ENCODE assay signal across 9 mouse cellular contexts in the genomic region with DNA sequence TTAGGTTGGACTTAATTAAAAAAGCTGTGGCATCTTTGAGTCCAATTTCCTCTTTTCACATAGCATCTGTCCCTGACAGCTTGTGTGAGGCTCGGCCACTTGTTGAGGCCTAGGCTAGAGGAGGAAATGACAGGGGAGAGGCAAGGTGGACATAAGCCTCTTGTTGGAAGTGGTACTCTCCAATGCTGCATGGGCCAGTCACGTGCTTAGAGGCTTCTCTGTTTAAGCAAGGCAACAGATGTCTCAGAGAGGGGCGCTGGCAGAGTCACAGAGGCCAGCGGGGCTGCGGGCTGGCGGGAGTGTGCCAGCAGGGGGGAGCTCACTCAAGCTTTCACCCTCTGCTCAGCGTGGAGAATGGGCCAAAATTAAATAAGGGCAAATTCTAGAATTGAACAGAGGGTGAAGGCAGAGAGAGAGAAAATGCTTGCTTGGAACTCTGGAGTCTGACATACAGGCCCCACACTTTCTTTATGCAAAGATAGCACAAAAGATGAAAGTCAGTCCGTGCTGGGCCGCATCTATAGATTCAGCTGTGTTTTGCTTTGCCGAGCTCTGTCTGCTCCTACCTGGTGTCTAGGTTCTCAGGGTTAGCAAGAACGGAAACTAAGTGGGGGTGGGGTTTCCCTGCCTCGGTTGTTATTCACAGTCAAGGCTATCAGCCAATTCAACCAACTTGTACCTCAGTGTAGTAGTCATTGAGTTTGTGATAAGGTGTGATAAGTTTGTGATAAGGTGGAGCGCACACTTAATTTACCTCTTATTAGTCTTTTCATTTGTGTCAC.
DNase-seq lines count a peak whose midpoint lies in the region; ATAC-seq lines count a peak whose summit lies in the region.
"Had no signal": no experiment of that assay in that cellular context is flagged by ENCODE, and none has a peak within 500 bp of the region (broad histone marks: within the 10 kb centered on the region; RNA-seq: fewer than 3 reads in every experiment).

No protein-coding gene starts in this region.

- 0 out of 2 replicates have a peak, but pooled peaks have one; percentile 27 for ATAC-seq in neural tube, embryonic 11.5 days (ENCODE audit: insufficient read depth, low FRiP score, low TSS enrichment)
- ATAC-seq in neural tube, embryonic 15.5 days (ENCODE audit: low FRiP score), result no peak
- peak; percentile 86 for ATAC-seq in hindbrain, embryonic 16.5 days
- ATAC-seq in neural tube, embryonic 14.5 days (ENCODE audit: low read depth), result 0 out of 2 replicates have a peak, but pooled peaks have one; percentile 46
- ATAC-seq: Patski had no signal

- WGBS in neural tube, embryonic 11.5 days, result 27% methylated on average over 13 of the region's 13 CpGs
- 36% methylated on average over 13 of the region's 13 CpGs for WGBS in neural tube, embryonic 15.5 days
- 22% methylated on average over 13 of the region's 13 CpGs for WGBS in hindbrain, embryonic 16.5 days
- 34% methylated on average over 13 of the region's 13 CpGs for whole genome bisulfite sequencing in neural tube, embryonic 14.5 days

- H3K9me3 ChIP-seq in neural tube, embryonic 11.5 days (ENCODE audit: control insufficient read depth, low read length), result no peaks in the 10 kb centered on the region
- no peaks in the 10 kb centered on the region for H3K9me3 ChIP-seq in neural tube, embryonic 15.5 days (replicated peaks)
- no peaks in the 10 kb centered on the region for H3K9me3 ChIP-seq in hindbrain, embryonic 16.5 days (ENCODE audit: control insufficient read depth, low read length)
- no peaks in the 10 kb centered on the region for H3K9me3 ChIP-seq in neural tube, embryonic 14.5 days (ENCODE audit: control insufficient read depth, low read length)

- DNase-seq in neural tube, embryonic 11.5 days (ENCODE audit: low spot score), result peak; percentile 29
- peak; percentile 94 to 97 for DNase-seq in cerebellum, postnatal 10 days
- no peak for DNase-seq in urinary bladder, postnatal 10 days (ENCODE audit: low spot score)
- no peak for DNase-seq in gastrocnemius, postnatal 14 days
- no peak for DNase-seq in heart, postnatal 36 days

- H3K36me3 ChIP-seq in neural tube, embryonic 11.5 days (ENCODE audit: control insufficient read depth, insufficient read depth, low read length), result no peaks in the 10 kb centered on the region
- H3K36me3 ChIP-seq in neural tube, embryonic 15.5 days, result no peaks in the 10 kb centered on the region
- H3K36me3 ChIP-seq in hindbrain, embryonic 16.5 days (ENCODE audit: control insufficient read depth, insufficient read depth, low read length), result no peaks in the 10 kb centered on the region
- no peaks in the 10 kb centered on the region for H3K36me3 ChIP-seq in neural tube, embryonic 14.5 days (ENCODE audit: control insufficient read depth, insufficient read depth, low read length)

- H3K27ac ChIP-seq in neural tube, embryonic 11.5 days (ENCODE audit: low read depth, low read length), result no peak overlapping the region
- H3K27ac ChIP-seq in neural tube, embryonic 15.5 days (replicated peaks), result no peak overlapping the region
- H3K27ac ChIP-seq in hindbrain, embryonic 16.5 days (ENCODE audit: low read depth, low read length), result no peak overlapping the region
- no peak overlapping the region for H3K27ac ChIP-seq in neural tube, embryonic 14.5 days (ENCODE audit: low read depth, low read length)

- H3K4me2 ChIP-seq in neural tube, embryonic 11.5 days (ENCODE audit: low read depth), result no peak overlapping the region
- H3K4me2 ChIP-seq in neural tube, embryonic 15.5 days, result no peak overlapping the region
- H3K4me2 ChIP-seq in hindbrain, embryonic 16.5 days (ENCODE audit: low read length), result no peak overlapping the region
- no peak overlapping the region for H3K4me2 ChIP-seq in neural tube, embryonic 14.5 days (ENCODE audit: low read depth, low read length)

- H3K9ac ChIP-seq in neural tube, embryonic 11.5 days (ENCODE audit: low read length), result no peak overlapping the region
- H3K9ac ChIP-seq in neural tube, embryonic 15.5 days (replicated peaks), result no peak overlapping the region
- no peak overlapping the region for H3K9ac ChIP-seq in hindbrain, embryonic 16.5 days (ENCODE audit: low read depth, low read length)
- H3K9ac ChIP-seq in neural tube, embryonic 14.5 days (replicated peaks; ENCODE audit: low read depth, low read length), result no peak overlapping the region

- peaks cover 6% of the 10 kb centered on the region for H3K4me1 ChIP-seq in neural tube, embryonic 11.5 days (ENCODE audit: control insufficient read depth, insufficient read depth, low read length)
- H3K4me1 ChIP-seq in neural tube, embryonic 15.5 days, result peaks cover 4% of the 10 kb centered on the region
- peaks cover 12% of the 10 kb centered on the region for H3K4me1 ChIP-seq in hindbrain, embryonic 16.5 days (ENCODE audit: control insufficient read depth, insufficient read depth, low read depth, low read length)
- no peaks in the 10 kb centered on the region for H3K4me1 ChIP-seq in neural tube, embryonic 14.5 days (ENCODE audit: control insufficient read depth, insufficient read depth, low read length)

- no peak overlapping the region for H3K4me3 ChIP-seq in neural tube, embryonic 11.5 days (ENCODE audit: low read depth, low read length)
- H3K4me3 ChIP-seq in neural tube, embryonic 15.5 days (replicated peaks), result no peak overlapping the region
- no peak overlapping the region for H3K4me3 ChIP-seq in hindbrain, embryonic 16.5 days (ENCODE audit: low read length)
- H3K4me3 ChIP-seq in neural tube, embryonic 14.5 days (ENCODE audit: low read depth, low read length), result no peak overlapping the region

- intact Hi-C loops in gastrocnemius, postnatal 14 days (cut with DNase I; ENCODE audit: low total_unique reads), result no loop called here
- intact Hi-C loops in heart, postnatal 36 days (cut with DNase I), result no loop called here

- no peaks in the 10 kb centered on the region for H3K27me3 ChIP-seq in neural tube, embryonic 11.5 days (ENCODE audit: control insufficient read depth, insufficient read depth, low read length)
- H3K27me3 ChIP-seq in neural tube, embryonic 15.5 days (replicated peaks), result no peaks in the 10 kb centered on the region
- H3K27me3 ChIP-seq in hindbrain, embryonic 16.5 days (replicated peaks; ENCODE audit: control insufficient read depth, insufficient read depth, low read length), result no peaks in the 10 kb centered on the region
- no peaks in the 10 kb centered on the region for H3K27me3 ChIP-seq in neural tube, embryonic 14.5 days (ENCODE audit: control insufficient read depth, insufficient read depth, low read length)
- H3K27me3 ChIP-seq: Patski had no signal

Comparison
In these comparisons a context has a peak if more than half of its experiments do, and no peak if none do; other contexts are left out.
1. DNase-seq: peak in neural tube, embryonic 11.5 days (single experiment) and cerebellum, postnatal 10 days (2 of 2); none in urinary bladder, postnatal 10 days (single experiment), gastrocnemius, postnatal 14 days (single experiment) and heart, postnatal 36 days (0 of 2).